Mouse (Mus musculus): ENCODE measurements around the gene Lrrc71. TPM values are rescaled to one million over a fixed set of nuclear protein-coding genes. Genes with fewer than 3 reads are reported as not detected.

Gene Lrrc71
- polyA plus RNA-seq, 1 experiment from 2014 or later, result 0.71 TPM

DNA sequence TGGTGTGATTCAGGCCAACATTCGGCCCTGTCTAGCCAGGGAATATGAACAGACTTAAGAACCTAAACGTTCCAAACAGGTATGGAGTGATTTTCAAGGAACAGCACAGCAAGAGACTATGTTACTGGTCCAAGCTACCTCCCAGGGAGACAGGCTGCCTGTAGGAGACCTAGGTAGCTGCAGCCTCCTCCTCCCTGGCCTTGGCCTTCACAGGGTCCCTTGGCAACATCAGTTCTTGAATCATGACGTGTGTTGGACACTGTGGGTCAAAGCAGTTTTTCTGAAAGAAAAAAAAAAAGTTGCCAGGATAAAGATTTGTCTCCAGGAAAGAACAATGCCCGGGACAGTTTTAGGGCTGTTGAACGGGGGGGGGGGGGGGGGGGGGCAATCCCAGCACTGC, 9.5 kb downstream of the Lrrc71 start:
- no peaks in the 10 kb centered on the region for H3K4me1 ChIP-seq (replicated peaks)
- no peak overlapping the region for H3K4me3 ChIP-seq
- no peaks in the 10 kb centered on the region for H3K27me3 ChIP-seq
- no peak overlapping the region for H3K4me2 ChIP-seq
- no peak for ATAC-seq (ENCODE audit: low FRiP score)
- H3K9ac ChIP-seq, result no peak overlapping the region
- H3K36me3 ChIP-seq, result peaks cover 70% of the 10 kb centered on the region
- 83% methylated on average over 5 of the region's 5 CpGs for WGBS
- no peaks in the 10 kb centered on the region for H3K9me3 ChIP-seq
- H3K27ac ChIP-seq, result no peak overlapping the region

GRCm38 (mm10) chr3:87735335-87735734, 13.1 kb downstream of the Lrrc71 start:
- Histone ChIP-seq H3K27ac (no peak overlapping the region), H3K4me3 (no peak overlapping the region), H3K9ac (no peak overlapping the region), H3K4me1 (replicated peaks) (no peaks in the 10 kb centered on the region), H3K9me3 (no peaks in the 10 kb centered on the region), H3K27me3 (no peaks in the 10 kb centered on the region), H3K36me3 (peaks cover 92% of the 10 kb centered on the region), H3K4me2 (no peak overlapping the region)
- ATAC-seq (ENCODE audit: low FRiP score), result no peak
- WGBS, result 91% methylated on average over 9 of the region's 9 CpGs

- Histone ChIP-seq H3K4me2 (no peak overlapping the region), H3K27ac (no peak overlapping the region), H3K27me3 (no peaks in the 10 kb centered on the region), H3K4me3 (no peak overlapping the region), H3K9ac (no peak overlapping the region), H3K36me3 (peaks cover 97% of the 10 kb centered on the region), H3K9me3 (no peaks in the 10 kb centered on the region), H3K4me1 (replicated peaks) (no peaks in the 10 kb centered on the region)
- 88% methylated on average over 11 of the region's 11 CpGs for WGBS
- ATAC-seq (ENCODE audit: low FRiP score), result no peak
Measured at GRCm38 (mm10) chr3:87733984-87734761, 14.3 kb downstream of the Lrrc71 start.

DNA sequence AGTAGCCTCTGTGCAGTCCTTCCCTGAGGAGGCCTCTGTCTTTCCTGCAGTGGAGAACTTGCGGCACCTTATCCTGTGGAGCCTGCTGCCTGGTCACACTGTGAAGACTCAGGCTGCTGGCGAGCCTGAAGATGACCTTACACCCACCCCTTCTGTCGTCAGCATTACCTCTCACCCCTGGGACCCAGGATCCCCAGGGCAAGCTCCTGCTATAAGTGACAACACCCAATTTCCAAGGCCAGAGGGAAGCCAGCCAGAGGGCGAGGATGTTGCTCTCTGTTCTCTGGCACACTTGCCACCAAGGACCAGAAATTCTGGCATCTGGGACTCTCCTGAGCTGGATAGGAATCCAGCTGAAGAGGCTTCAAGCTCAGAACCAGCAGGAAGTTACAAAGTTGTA, 15.3 kb downstream of the Lrrc71 start:
- Histone ChIP-seq H3K36me3 (peaks cover 99% of the 10 kb centered on the region), H3K27me3 (no peaks in the 10 kb centered on the region), H3K9me3 (no peaks in the 10 kb centered on the region), H3K4me1 (replicated peaks) (no peaks in the 10 kb centered on the region), H3K4me2 (no peak overlapping the region), H3K9ac (no peak overlapping the region), H3K27ac (no peak overlapping the region), H3K4me3 (no peak overlapping the region)
- WGBS, result 78% methylated on average over 4 of the region's 4 CpGs
- ATAC-seq (ENCODE audit: low FRiP score), result no peak

DNA sequence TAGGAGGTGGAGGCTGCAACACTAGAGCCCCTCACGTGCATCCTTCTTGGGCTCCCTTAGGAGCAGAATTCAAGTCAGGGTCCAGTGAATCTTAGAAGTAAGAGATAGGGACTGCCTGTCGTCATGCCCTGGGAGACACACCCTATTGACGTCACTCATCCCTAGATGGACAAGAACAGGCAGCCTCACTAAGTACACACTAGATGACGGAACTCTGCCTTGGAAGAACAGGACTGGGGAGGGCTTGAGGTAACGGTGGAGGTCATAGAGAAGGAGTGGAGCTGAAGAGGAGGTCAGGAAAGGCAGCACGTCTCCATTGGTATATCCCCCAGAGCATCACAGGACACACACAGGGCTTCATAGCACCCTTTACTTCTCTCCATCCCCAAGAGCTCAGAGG, 19.7 kb downstream of the Lrrc71 start:
- H3K27me3 ChIP-seq, result no peaks in the 10 kb centered on the region
- H3K4me2 ChIP-seq, result no peak overlapping the region
- H3K4me3 ChIP-seq, result no peak overlapping the region
- no peak overlapping the region for H3K27ac ChIP-seq
- no peaks in the 10 kb centered on the region for H3K9me3 ChIP-seq
- H3K9ac ChIP-seq, result no peak overlapping the region
- 95% methylated on average over 6 of the region's 6 CpGs for WGBS
- H3K36me3 ChIP-seq, result peaks cover 97% of the 10 kb centered on the region
- ATAC-seq (ENCODE audit: low FRiP score), result no peak
- no peaks in the 10 kb centered on the region for H3K4me1 ChIP-seq (replicated peaks)

GRCm38 (mm10) chr3:87726191-87726590, 22.2 kb downstream of the Lrrc71 start:
- no peak for ATAC-seq (ENCODE audit: low FRiP score)
- Histone ChIP-seq H3K9me3 (no peaks in the 10 kb centered on the region), H3K4me3 (no peak overlapping the region)

GRCm38 (mm10) chr3:87725396-87726160, 22.8 kb downstream of the Lrrc71 start:
- 98% methylated on average over 16 of the region's 16 CpGs for whole genome bisulfite sequencing
- Histone ChIP-seq H3K9ac (no peak overlapping the region), H3K4me1 (replicated peaks) (no peaks in the 10 kb centered on the region), H3K4me3 (no peak overlapping the region), H3K27ac (no peak overlapping the region), H3K36me3 (peaks cover 94% of the 10 kb centered on the region), H3K4me2 (no peak overlapping the region), H3K9me3 (no peaks in the 10 kb centered on the region), H3K27me3 (no peaks in the 10 kb centered on the region)
- no peak for ATAC-seq (ENCODE audit: low FRiP score)

More at GRCm38 (mm10) chr3:87726191-87726590, 22.2 kb downstream of the Lrrc71 start:
- no peak overlapping the region for H3K9ac ChIP-seq
- no peak overlapping the region for H3K27ac ChIP-seq
- H3K36me3 ChIP-seq, result peaks cover 94% of the 10 kb centered on the region
- H3K4me2 ChIP-seq, result no peak overlapping the region
- no peaks in the 10 kb centered on the region for H3K4me1 ChIP-seq (replicated peaks)
- WGBS, result 95% methylated on average over 7 of the region's 7 CpGs
- no peaks in the 10 kb centered on the region for H3K27me3 ChIP-seq

GRCm38 (mm10) chr3:87724556-87724955, 23.9 kb downstream of the Lrrc71 start:
- Histone ChIP-seq H3K27ac (no peak overlapping the region), H3K4me3 (no peak overlapping the region), H3K4me2 (no peak overlapping the region), H3K4me1 (replicated peaks) (no peaks in the 10 kb centered on the region), H3K9me3 (no peaks in the 10 kb centered on the region), H3K9ac (no peak overlapping the region), H3K36me3 (peaks cover 91% of the 10 kb centered on the region), H3K27me3 (no peaks in the 10 kb centered on the region)
- no peak for ATAC-seq (ENCODE audit: low FRiP score)
- WGBS, result 90% methylated on average over 6 of the region's 6 CpGs

- WGBS, result 93% methylated on average over 2 of the region's 2 CpGs
- no peak overlapping the region for H3K9ac ChIP-seq
- H3K4me1 ChIP-seq (replicated peaks), result no peaks in the 10 kb centered on the region
- H3K9me3 ChIP-seq, result no peaks in the 10 kb centered on the region
- H3K36me3 ChIP-seq, result peaks cover 94% of the 10 kb centered on the region
- no peak overlapping the region for H3K4me3 ChIP-seq
- no peak overlapping the region for H3K27ac ChIP-seq
- no peaks in the 10 kb centered on the region for H3K27me3 ChIP-seq
- H3K4me2 ChIP-seq, result no peak overlapping the region
- no peak for ATAC-seq (ENCODE audit: low FRiP score)
Measured at GRCm38 (mm10) chr3:87718525-87718924, 29.9 kb downstream of the Lrrc71 start.

Other genes starting within 250 kb of the Lrrc71 start
- gene Etv3, start 223.2 kb downstream of the Lrrc71 start, polyA plus RNA-seq (2015; fragmentation: Nextera tagmentation; extraction: Ambion mirVana), result 10.1 and 10.9 TPM in 2 replicates
- gene Arhgef11, start 131.1 kb downstream of the Lrrc71 start, polyA plus RNA-seq (2015; fragmentation: Nextera tagmentation; extraction: Ambion mirVana), result 22.8 and 24.6 TPM in 2 replicates
- 29.2 and 40.2 TPM in 2 replicates for gene Ntrk1, start 46.5 kb upstream of the Lrrc71 start, polyA plus RNA-seq (2015; fragmentation: Nextera tagmentation; extraction: Ambion mirVana)
- 1.4 TPM in 2 replicates for gene Insrr, start 48.3 kb upstream of the Lrrc71 start, polyA plus RNA-seq (2015; fragmentation: Nextera tagmentation; extraction: Ambion mirVana)
- gene Pear1, start 75.7 kb upstream of the Lrrc71 start, polyA plus RNA-seq (2015; fragmentation: Nextera tagmentation; extraction: Ambion mirVana), result 9.8 and 11.0 TPM in 2 replicates
- not detected in 2 replicates for gene Sh2d2a, start 98.1 kb upstream of the Lrrc71 start, polyA plus RNA-seq (2015; fragmentation: Nextera tagmentation; extraction: Ambion mirVana)
- 15.5 and 15.6 TPM in 2 replicates for gene Prcc, start 137.0 kb upstream of the Lrrc71 start, polyA plus RNA-seq (2015; fragmentation: Nextera tagmentation; extraction: Ambion mirVana)
- gene Hdgf, start 157.7 kb upstream of the Lrrc71 start, polyA plus RNA-seq (2015; fragmentation: Nextera tagmentation; extraction: Ambion mirVana), result 139 and 155 TPM in 2 replicates
- 63.9 and 70.1 TPM in 2 replicates for gene Mrpl24, start 170.9 kb upstream of the Lrrc71 start, polyA plus RNA-seq (2015; fragmentation: Nextera tagmentation; extraction: Ambion mirVana)
- gene Isg20l2, start 181.7 kb upstream of the Lrrc71 start, polyA plus RNA-seq (2015; fragmentation: Nextera tagmentation; extraction: Ambion mirVana), result 40.1 and 40.7 TPM in 2 replicates
- 19.3 and 20.7 TPM in 2 replicates for gene Rrnad1, start 182.1 kb upstream of the Lrrc71 start, polyA plus RNA-seq (2015; fragmentation: Nextera tagmentation; extraction: Ambion mirVana)
- 145 and 148 TPM in 2 replicates for gene Crabp2, start 200.0 kb upstream of the Lrrc71 start, polyA plus RNA-seq (2015; fragmentation: Nextera tagmentation; extraction: Ambion mirVana)
- 49.5 and 55.3 TPM in 2 replicates for gene Nes, start 222.5 kb upstream of the Lrrc71 start, polyA plus RNA-seq (2015; fragmentation: Nextera tagmentation; extraction: Ambion mirVana)